Mouse (Mus musculus) liver, embryonic 14.5 days (tissue): ENCODE data around the gene Msantd3.

Source experiments
- CTCF ChIP-seq: IDR thresholded peaks from 2 replicates; pipeline ENCODE4 v1.5.1; 2016; ENCODE audit warnings: antibody characterized with exemption, low read depth, control low read depth
- EP300 ChIP-seq: IDR thresholded peaks from 2 replicates; pipeline ENCODE4 v1.6.1; 2016; ENCODE audit warnings: antibody characterized with exemption, low read depth

- TF ChIP-seq CTCF = no peak
- no peak for TF ChIP-seq EP300
Observed at GRCm38 (mm10) chr4:48552486-48553064, 12.8 kb downstream of the Msantd3 start.
